ENCODE assay signal across 15 mouse cellular contexts in genomic region chr12:119054560-119054959, GRCm38 (mm10).
DNase-seq lines count a peak whose midpoint lies in the region; ATAC-seq and TF ChIP-seq lines count a peak whose summit lies in the region.
"Had no signal": no experiment of that assay in that cellular context is flagged by ENCODE, and none has a peak within 500 bp of the region (broad histone marks: within the 10 kb centered on the region; RNA-seq: fewer than 3 reads in every experiment).

No protein-coding gene starts in this region.

- peak; percentile 53 for DNase-seq in heart, adult 8-10 months (ENCODE audit: low spot score)
- DNase-seq in lung, embryonic 14.5 days, result peak; percentile 75
- no peak for DNase-seq in lung, postnatal 14 days
- DNase-seq in Muller cell, postnatal 12 days (ENCODE audit: inconsistent ontology term), result peak; percentile 78
- DNase-seq in fibroblast of lung, adult 2 months (ENCODE audit: low read depth), result peak; percentile 10
- no peak for DNase-seq in gastrocnemius, adult 8-10 months (ENCODE audit: low spot score in 2 of 2)
- DNase-seq: cerebellum, adult 18-20 months; spleen, adult 18-20 months; thymus, postnatal 36 days had no signal

- H3K27me3 ChIP-seq in heart, embryonic 12.5 days (replicated peaks), result no peaks in the 10 kb centered on the region
- no peaks in the 10 kb centered on the region for H3K27me3 ChIP-seq in lung, embryonic 14.5 days (ENCODE audit: insufficient read depth, low read length)
- H3K27me3 ChIP-seq: kidney, embryonic 15.5 days had no signal

- ATAC-seq in heart, embryonic 12.5 days (ENCODE audit: insufficient number of reproducible peaks, low FRiP score), result no peak
- ATAC-seq in lung, embryonic 14.5 days (ENCODE audit: insufficient read depth), result peak; percentile 44; the same call in 1 of the 2 replicates
- no peak for ATAC-seq in erythroblast, adult 5-6 weeks (replicated peaks; ENCODE audit: low FRiP score, poor library complexity, severe bottlenecking)
- ATAC-seq: lung, postnatal 0 days had no signal

- H3K9ac ChIP-seq in heart, embryonic 12.5 days, result no peak overlapping the region
- H3K9ac ChIP-seq in lung, embryonic 14.5 days, result no peak overlapping the region
- H3K9ac ChIP-seq: kidney, embryonic 15.5 days had no signal

- H3K4me2 ChIP-seq in heart, embryonic 12.5 days, result no peak overlapping the region
- no peak overlapping the region for H3K4me2 ChIP-seq in lung, embryonic 14.5 days
- H3K4me2 ChIP-seq: kidney, embryonic 15.5 days had no signal

- H3K36me3 ChIP-seq in heart, embryonic 12.5 days, result no peaks in the 10 kb centered on the region
- no peaks in the 10 kb centered on the region for H3K36me3 ChIP-seq in lung, embryonic 14.5 days (ENCODE audit: insufficient read depth)
- H3K36me3 ChIP-seq: kidney, embryonic 15.5 days had no signal

- H3K4me1 ChIP-seq in heart, embryonic 12.5 days (replicated peaks), result peaks cover 5% of the 10 kb centered on the region; the same call in 1 of the 2 replicates
- H3K4me1 ChIP-seq in lung, embryonic 14.5 days (ENCODE audit: insufficient read depth), result no peaks in the 10 kb centered on the region
- H3K4me1 ChIP-seq: kidney, embryonic 15.5 days had no signal

- WGBS in heart, embryonic 12.5 days, result 48% methylated on average over 3 of the region's 3 CpGs
- 11% methylated on average over 3 of the region's 3 CpGs for WGBS in lung, embryonic 14.5 days

- TF ChIP-seq CTCF in lung, embryonic 14.5 days (IDR thresholded peaks at IDR 0.05; ENCODE audit: low read depth), result no peak

- H3K9me3 ChIP-seq in heart, embryonic 12.5 days (replicated peaks), result no peaks in the 10 kb centered on the region
- no peaks in the 10 kb centered on the region for H3K9me3 ChIP-seq in lung, embryonic 14.5 days (ENCODE audit: low read depth, low read length)
- H3K9me3 ChIP-seq: kidney, embryonic 15.5 days had no signal

- no peak overlapping the region for H3K27ac ChIP-seq in heart, embryonic 12.5 days (ENCODE audit: poor library complexity, severe bottlenecking)
- H3K27ac ChIP-seq in lung, embryonic 14.5 days (ENCODE audit: low read depth), result no peak overlapping the region
- H3K27ac ChIP-seq: heart, adult 2 months; kidney, embryonic 15.5 days had no signal

- H3K4me3 ChIP-seq in heart, embryonic 12.5 days, result no peak overlapping the region
- H3K4me3 ChIP-seq in lung, embryonic 14.5 days (ENCODE audit: low read depth, low read length), result no peak overlapping the region
- H3K4me3 ChIP-seq: erythroblast, embryonic 14.5 days; heart, adult 2 months; kidney, embryonic 15.5 days had no signal

Comparison
In these comparisons a context has a peak if more than half of its experiments do, and no peak if none do; other contexts are left out.
1. DNase-seq: peak in heart, adult 8-10 months (single experiment), lung, embryonic 14.5 days (single experiment), Muller cell, postnatal 12 days (single experiment) and fibroblast of lung, adult 2 months (single experiment); none in lung, postnatal 14 days (single experiment) and gastrocnemius, adult 8-10 months (0 of 2).